ENCODE assay signal across 9 mouse cellular contexts in genomic region chr4:150583777-150584135, GRCm38 (mm10).
A peak's percentile ranks its signal among the peaks of the same experiment; 100 is the strongest.
DNase-seq lines count a peak whose midpoint lies in the region; ATAC-seq and TF ChIP-seq lines count a peak whose summit lies in the region.
"Had no signal": no experiment of that assay in that cellular context is flagged by ENCODE, and none has a peak within 500 bp of the region (broad histone marks: within the 10 kb centered on the region; RNA-seq: fewer than 3 reads in every experiment).

No protein-coding gene starts in this region.

- H3K4me2 ChIP-seq in heart, embryonic 12.5 days, result peak overlapping the region; percentile 14; the same call in 1 of the 2 replicates
- H3K4me2 ChIP-seq in forebrain, embryonic 13.5 days, result 0 out of 2 replicates have a peak overlapping the region, but pooled peaks have one; percentile 3
- peak overlapping the region; percentile 24 for H3K4me2 ChIP-seq in liver, embryonic 14.5 days (ENCODE audit: low read depth)

- H3K9me3 ChIP-seq in heart, embryonic 12.5 days (replicated peaks), result no peaks in the 10 kb centered on the region
- H3K9me3 ChIP-seq in forebrain, embryonic 13.5 days (replicated peaks), result no peaks in the 10 kb centered on the region
- H3K9me3 ChIP-seq in liver, embryonic 14.5 days (ENCODE audit: control insufficient read depth, low read length), result no peaks in the 10 kb centered on the region
- H3K9me3 ChIP-seq: G1E had no signal

- WGBS in heart, embryonic 12.5 days, result 64% methylated on average over 3 of the region's 3 CpGs
- WGBS in forebrain, embryonic 13.5 days, result 65% methylated on average over 3 of the region's 3 CpGs
- WGBS in liver, embryonic 14.5 days (ENCODE audit: insufficient replicate concordance), result 59% methylated on average over 3 of the region's 3 CpGs

- H3K9ac ChIP-seq in heart, embryonic 12.5 days, result peak overlapping the region; percentile 59
- H3K9ac ChIP-seq in forebrain, embryonic 13.5 days, result no peak overlapping the region; the same call in 1 of the 2 replicates
- H3K9ac ChIP-seq in liver, embryonic 14.5 days (replicated peaks), result no peak overlapping the region

- TF ChIP-seq CTCF in liver, embryonic 14.5 days (IDR thresholded peaks at IDR 0.05; ENCODE audit: low read depth), result no peak

- intact Hi-C loops in left cerebral cortex, postnatal 14 days (cut with DNase I), result no loop called here

- no peaks in the 10 kb centered on the region for H3K27me3 ChIP-seq in heart, embryonic 12.5 days (replicated peaks)
- no peaks in the 10 kb centered on the region for H3K27me3 ChIP-seq in forebrain, embryonic 13.5 days
- H3K27me3 ChIP-seq in liver, embryonic 14.5 days (ENCODE audit: control insufficient read depth, insufficient read depth, low read length), result no peaks in the 10 kb centered on the region

- peak overlapping the region; percentile 80 for H3K27ac ChIP-seq in heart, embryonic 12.5 days (ENCODE audit: poor library complexity, severe bottlenecking)
- H3K27ac ChIP-seq in forebrain, embryonic 13.5 days, result peak overlapping the region; percentile 49
- no peak overlapping the region for H3K27ac ChIP-seq in liver, embryonic 14.5 days

- ATAC-seq in heart, embryonic 12.5 days (ENCODE audit: insufficient number of reproducible peaks, low FRiP score), result no peak
- peak; percentile 48 for ATAC-seq in CD4-positive, CD25-positive, alpha-beta regulatory T cell, adult 4 months
- ATAC-seq in forebrain, embryonic 13.5 days, result peak; percentile 33; the same call in 1 of the 2 replicates
- ATAC-seq in liver, embryonic 14.5 days (ENCODE audit: insufficient read depth), result no peak

- H3K36me3 ChIP-seq in heart, embryonic 12.5 days, result no peaks in the 10 kb centered on the region; the same call in 1 of the 2 replicates
- H3K36me3 ChIP-seq in forebrain, embryonic 13.5 days (ENCODE audit: poor library complexity, severe bottlenecking), result no peaks in the 10 kb centered on the region
- no peaks in the 10 kb centered on the region for H3K36me3 ChIP-seq in liver, embryonic 14.5 days (replicated peaks; ENCODE audit: control insufficient read depth, insufficient read depth, low read depth)

- H3K4me3 ChIP-seq in heart, embryonic 12.5 days, result no peak overlapping the region
- no peak overlapping the region for H3K4me3 ChIP-seq in forebrain, embryonic 13.5 days
- no peak overlapping the region for H3K4me3 ChIP-seq in liver, embryonic 14.5 days (ENCODE audit: insufficient read depth in 1 of 2, low read depth in 2 of 2, low read length in 2 of 2)

- no peak for TF ChIP-seq EP300 in liver, embryonic 14.5 days (IDR thresholded peaks at IDR 0.05; ENCODE audit: low read depth)

- peaks cover 64% of the 10 kb centered on the region for H3K4me1 ChIP-seq in heart, embryonic 12.5 days (replicated peaks)
- peaks cover 33% of the 10 kb centered on the region for H3K4me1 ChIP-seq in forebrain, embryonic 13.5 days
- peaks cover 27 to 50% of the 10 kb centered on the region in 2 experiments for H3K4me1 ChIP-seq in liver, embryonic 14.5 days (replicated peaks; ENCODE audit: control insufficient read depth in 2 of 2, insufficient read depth in 2 of 2, low read length in 1 of 2)

- no peak for DNase-seq in heart, adult 18-20 months
- no peak for DNase-seq in liver, embryonic 14.5 days (ENCODE audit: low read depth in 3 of 3, low spot score in 3 of 3)
- no peak for DNase-seq in embryo, embryonic 11 days
- DNase-seq in left cerebral cortex, postnatal 14 days (ENCODE audit: low spot score in 2 of 2), result no peak
- no peak for DNase-seq in cerebellum, adult 9-11 months

Comparison
In these comparisons a context has a peak if more than half of its experiments do, and no peak if none do; other contexts are left out.
1. ATAC-seq: peak in CD4-positive, CD25-positive, alpha-beta regulatory T cell, adult 4 months (single experiment) and forebrain, embryonic 13.5 days (single experiment); none in heart, embryonic 12.5 days (single experiment) and liver, embryonic 14.5 days (single experiment).
2. Peak in every context shown above with its lines, with median percentiles within 50 percentile points of each other: H3K4me2 ChIP-seq.